10 mouse cellular contexts compared by ENCODE assay signal in the genomic region with DNA sequence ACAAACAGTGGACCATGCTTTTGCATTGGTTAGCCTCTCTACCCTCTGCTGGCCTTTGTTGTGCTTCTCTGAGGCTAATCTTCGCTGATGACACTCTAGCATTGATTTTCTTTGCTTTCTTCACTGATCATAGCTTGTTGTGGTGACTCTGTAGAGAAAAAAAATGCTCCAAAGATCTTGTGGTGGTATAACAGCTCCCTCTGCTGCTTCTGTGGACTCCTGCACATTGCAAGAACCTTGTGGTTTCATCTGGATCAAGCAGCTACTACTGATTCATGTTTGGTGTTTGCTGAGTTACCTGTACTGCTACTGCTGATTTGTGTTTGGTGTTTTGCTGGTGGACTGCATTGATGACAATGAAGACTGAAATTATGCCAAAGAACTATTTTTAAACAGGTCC.
DNase-seq lines count a peak whose midpoint lies in the region; ATAC-seq and TF ChIP-seq lines count a peak whose summit lies in the region.
"Had no signal": no experiment of that assay in that cellular context is flagged by ENCODE, and none has a peak within 500 bp of the region (broad histone marks: within the 10 kb centered on the region; RNA-seq: fewer than 3 reads in every experiment).

No protein-coding gene starts in this region.

- ATAC-seq in heart, postnatal 0 days (ENCODE audit: insufficient read depth, low read depth), result no peak
- no peak for ATAC-seq in midbrain, postnatal 0 days (ENCODE audit: low FRiP score)
- no peak for ATAC-seq in midbrain, embryonic 16.5 days

- H3K9me3 ChIP-seq in heart, postnatal 0 days (replicated peaks; ENCODE audit: control insufficient read depth, low read length), result no peaks in the 10 kb centered on the region
- H3K9me3 ChIP-seq in midbrain, postnatal 0 days (ENCODE audit: low read length), result no peaks in the 10 kb centered on the region
- no peaks in the 10 kb centered on the region for H3K9me3 ChIP-seq in midbrain, embryonic 16.5 days (replicated peaks; ENCODE audit: control insufficient read depth, low read length, poor library complexity, severe bottlenecking)
- H3K9me3 ChIP-seq: neural tube, embryonic 13.5 days had no signal

- TF ChIP-seq EP300 in heart, postnatal 0 days (IDR thresholded peaks at IDR 0.05; ENCODE audit: low read depth), result no peak

- no peaks in the 10 kb centered on the region for H3K36me3 ChIP-seq in heart, postnatal 0 days (replicated peaks; ENCODE audit: control insufficient read depth, insufficient read depth, low read length)
- no peaks in the 10 kb centered on the region for H3K36me3 ChIP-seq in midbrain, postnatal 0 days (ENCODE audit: insufficient read depth, low read length)
- H3K36me3 ChIP-seq in midbrain, embryonic 16.5 days (ENCODE audit: control insufficient read depth, insufficient read depth, low read length), result no peaks in the 10 kb centered on the region
- H3K36me3 ChIP-seq: neural tube, embryonic 13.5 days had no signal

- no peak for DNase-seq in heart, postnatal 0 days (ENCODE audit: low spot score)
- DNase-seq in heart, adult 8-10 months (ENCODE audit: low spot score), result no peak
- peak; percentile 2 for DNase-seq in midbrain, postnatal 0 days (ENCODE audit: low spot score)
- peak; percentile 51 to 58 for DNase-seq in cerebellum, postnatal 14 days
- DNase-seq in right cerebral cortex, postnatal 25 days, result peak; percentile 8
- DNase-seq in lung, adult 18-20 months, result no peak
- no peak for DNase-seq in spleen, postnatal 36 days (ENCODE audit: low spot score in 2 of 2)

- no peak overlapping the region for H3K4me3 ChIP-seq in heart, postnatal 0 days (ENCODE audit: low read depth, low read length)
- no peak overlapping the region for H3K4me3 ChIP-seq in midbrain, postnatal 0 days (ENCODE audit: low read depth, low read length)
- H3K4me3 ChIP-seq in midbrain, embryonic 16.5 days (ENCODE audit: low read depth, low read length), result no peak overlapping the region
- H3K4me3 ChIP-seq: neural tube, embryonic 13.5 days had no signal

- H3K4me1 ChIP-seq in heart, postnatal 0 days (ENCODE audit: control insufficient read depth, insufficient read depth), result no peaks in the 10 kb centered on the region
- no peaks in the 10 kb centered on the region for H3K4me1 ChIP-seq in midbrain, postnatal 0 days (ENCODE audit: insufficient read depth, low read length)
- no peaks in the 10 kb centered on the region for H3K4me1 ChIP-seq in midbrain, embryonic 16.5 days (ENCODE audit: control insufficient read depth, insufficient read depth, low read length)
- H3K4me1 ChIP-seq: neural tube, embryonic 13.5 days had no signal

- H3K4me2 ChIP-seq in heart, postnatal 0 days (ENCODE audit: low read depth, low read length), result no peak overlapping the region
- H3K4me2 ChIP-seq in midbrain, postnatal 0 days (ENCODE audit: low read depth, low read length, poor library complexity, severe bottlenecking), result no peak overlapping the region
- H3K4me2 ChIP-seq in midbrain, embryonic 16.5 days (ENCODE audit: low read length), result no peak overlapping the region
- H3K4me2 ChIP-seq: neural tube, embryonic 13.5 days had no signal

- no peaks in the 10 kb centered on the region for H3K27me3 ChIP-seq in heart, postnatal 0 days (ENCODE audit: control insufficient read depth, insufficient read depth, low read length)
- no peaks in the 10 kb centered on the region for H3K27me3 ChIP-seq in midbrain, postnatal 0 days (ENCODE audit: insufficient read depth, low read length)
- no peaks in the 10 kb centered on the region for H3K27me3 ChIP-seq in midbrain, embryonic 16.5 days (ENCODE audit: control insufficient read depth, insufficient read depth, low read depth, low read length)
- H3K27me3 ChIP-seq: neural tube, embryonic 13.5 days had no signal

- 27% methylated on average over 1 of the region's 1 CpGs for WGBS in heart, postnatal 0 days
- 35% methylated on average over 1 of the region's 1 CpGs for WGBS in midbrain, postnatal 0 days
- WGBS in midbrain, embryonic 16.5 days, result 51% methylated on average over 1 of the region's 1 CpGs

- TF ChIP-seq CTCF in heart, postnatal 0 days (IDR thresholded peaks at IDR 0.05; ENCODE audit: low read depth), result peak; percentile 47
- TF ChIP-seq CTCF in midbrain, postnatal 0 days (IDR thresholded peaks at IDR 0.05), result peak; percentile 61

- H3K9ac ChIP-seq in heart, postnatal 0 days (replicated peaks; ENCODE audit: low read depth, low read length), result no peak overlapping the region
- no peak overlapping the region for H3K9ac ChIP-seq in midbrain, postnatal 0 days (replicated peaks; ENCODE audit: low read length, poor library complexity, severe bottlenecking)
- H3K9ac ChIP-seq in midbrain, embryonic 16.5 days (ENCODE audit: low read depth, low read length), result no peak overlapping the region
- H3K9ac ChIP-seq: neural tube, embryonic 13.5 days had no signal

- H3K27ac ChIP-seq in heart, postnatal 0 days (ENCODE audit: low read depth), result no peak overlapping the region
- H3K27ac ChIP-seq in midbrain, postnatal 0 days (ENCODE audit: low read depth, low read length), result no peak overlapping the region
- H3K27ac ChIP-seq in midbrain, embryonic 16.5 days (ENCODE audit: low read length), result no peak overlapping the region
- H3K27ac ChIP-seq: macrophage; neural tube, embryonic 13.5 days had no signal

Comparison
In these comparisons a context has a peak if more than half of its experiments do, and no peak if none do; other contexts are left out.
1. DNase-seq: peak in midbrain, postnatal 0 days (single experiment), cerebellum, postnatal 14 days (2 of 2) and right cerebral cortex, postnatal 25 days (single experiment); none in heart, postnatal 0 days (single experiment), heart, adult 8-10 months (single experiment), lung, adult 18-20 months (0 of 2) and spleen, postnatal 36 days (0 of 2).